Mouse (Mus musculus) bone marrow macrophage, adult 2 months (primary cell): ENCODE measurements around the gene Kcng4.

Source experiments
- CTCF ChIP-seq: IDR thresholded peaks from 2 replicates; pipeline ENCODE4 v1.5.1; 2012; ENCODE audit warnings: low read depth, mild to moderate bottlenecking, low read length, moderate library complexity
- POLR2A ChIP-seq: IDR thresholded peaks from 2 replicates; pipeline ENCODE4 v1.6.1; 2012; ENCODE audit warnings: mild to moderate bottlenecking, low read depth, low read length, borderline replicate concordance

DNA sequence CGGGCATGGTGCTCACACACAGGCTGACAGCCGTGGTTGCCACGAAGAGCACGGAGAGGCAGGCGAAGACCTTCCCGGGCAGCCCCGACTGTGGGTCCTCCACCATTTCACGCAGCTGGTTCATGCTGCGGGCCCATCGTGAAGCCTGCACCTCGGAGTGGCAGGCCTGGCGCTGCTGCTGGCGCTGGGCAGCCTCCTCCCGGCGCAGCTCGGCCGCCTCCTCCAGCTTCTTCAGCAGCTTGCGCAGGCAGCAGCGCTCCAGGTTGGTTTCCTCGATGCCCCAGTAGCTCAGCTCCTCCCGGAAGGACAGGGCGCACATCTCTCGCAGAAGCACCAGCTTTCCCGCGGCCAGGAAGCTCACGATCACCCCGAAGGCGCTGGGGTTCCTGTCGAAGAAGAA is 2.6 kb downstream of the Kcng4 start:
- no peak for TF ChIP-seq CTCF
- no peak for TF ChIP-seq POLR2A
